Mouse (Mus musculus): ENCODE measurements around the gene Cela3a.

The Cela3a gene

DNA sequence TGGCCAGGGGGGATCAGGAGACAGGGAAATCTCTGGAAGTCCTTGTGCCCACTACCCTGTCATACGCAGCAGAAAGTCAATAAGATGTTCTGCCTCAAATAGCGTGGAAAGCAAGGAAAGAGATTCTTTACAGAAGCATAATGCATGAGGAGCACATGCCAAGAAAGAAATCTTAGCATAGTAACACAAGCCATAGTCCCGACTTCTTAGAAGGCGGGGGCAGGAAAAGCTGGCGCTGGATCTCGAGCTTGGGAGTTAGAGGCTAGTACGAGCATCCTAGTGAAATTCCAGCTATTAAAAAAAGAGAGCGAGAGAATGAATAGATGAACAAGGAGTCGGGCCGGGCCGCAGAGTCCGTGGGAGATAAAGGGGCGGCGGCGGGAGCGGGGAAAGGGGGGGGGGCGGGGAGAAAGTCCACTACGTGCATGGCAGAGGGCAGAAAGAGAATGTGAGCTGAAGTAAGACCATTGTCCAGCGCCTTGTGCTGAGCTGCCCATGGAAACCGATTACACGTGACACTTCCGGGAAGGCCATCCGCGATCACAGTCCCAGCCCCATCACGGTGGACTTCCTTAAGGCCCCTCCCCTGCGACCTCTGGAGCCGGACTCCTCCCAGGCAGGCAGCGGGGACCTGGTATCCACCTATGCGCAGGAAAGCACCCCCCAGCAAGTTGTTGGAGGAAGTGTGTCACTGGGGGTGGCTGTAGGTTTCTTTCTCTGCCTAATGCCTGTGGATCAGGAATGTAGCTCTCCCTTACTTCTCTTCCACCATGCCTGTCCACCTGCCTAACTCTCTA is 39.4 kb downstream of the Cela3a start:
- DNase-seq: no peak

DNA sequence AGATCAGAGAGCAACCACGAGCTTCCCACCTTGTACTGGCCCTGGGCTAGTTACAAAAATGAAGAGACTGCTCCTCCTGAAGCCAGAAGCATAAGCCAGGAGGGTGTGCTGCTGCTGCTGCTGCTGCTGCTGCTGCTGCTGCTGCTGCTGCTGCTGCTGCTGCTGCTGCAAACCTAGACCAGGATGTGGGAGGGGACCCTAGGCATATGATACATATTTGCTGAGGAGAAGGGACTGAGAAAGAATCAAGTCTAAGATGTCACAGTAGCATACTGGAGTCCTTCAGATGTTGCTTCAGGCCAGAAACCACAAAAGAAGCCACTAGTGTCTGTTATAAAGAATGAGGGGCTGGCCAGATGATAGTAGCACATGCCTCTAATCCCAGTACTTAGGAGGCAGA is 41.4 kb downstream of the Cela3a start:
- DNase-seq: peak; percentile 34

DNA sequence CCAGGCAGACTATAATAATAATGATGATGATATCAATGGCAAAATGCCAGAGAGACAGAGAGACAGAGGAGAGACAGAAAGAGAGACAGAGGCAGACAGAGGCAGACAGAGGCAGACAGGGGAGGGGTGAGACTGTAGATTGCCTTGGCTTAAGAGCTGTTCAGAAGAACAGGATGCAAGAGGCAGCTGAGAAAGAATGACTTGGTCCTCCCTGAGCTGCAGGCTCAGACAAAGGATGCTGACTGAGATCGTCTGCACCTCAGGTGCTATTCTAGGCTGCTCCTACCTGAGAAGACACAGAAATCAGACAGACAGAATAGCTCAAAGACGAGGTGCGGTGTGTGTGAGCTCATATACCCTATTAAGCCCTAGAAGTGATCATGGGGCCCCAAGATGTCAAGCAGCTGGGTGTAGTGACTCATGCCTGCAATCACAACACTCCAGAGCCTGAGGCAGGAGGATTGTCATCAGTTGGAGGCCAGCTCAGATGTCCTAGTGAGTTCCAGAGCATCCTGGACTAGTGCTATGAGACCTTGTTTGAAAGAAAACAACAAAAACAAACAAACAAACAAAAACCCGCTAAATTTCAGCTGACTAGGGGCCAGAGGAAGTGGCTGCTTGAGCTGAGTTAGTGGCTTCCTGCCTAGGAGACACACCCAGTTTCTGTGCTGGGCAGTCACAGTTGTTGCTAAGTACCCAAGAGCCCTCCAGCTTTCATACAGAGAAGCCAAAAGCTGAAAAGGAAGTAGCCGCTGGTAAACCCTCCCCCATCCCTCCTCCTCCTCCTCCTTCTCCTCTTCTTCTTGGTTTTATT is 42.1 kb downstream of the Cela3a start:
- peak; percentile 52 for DNase-seq

DNA sequence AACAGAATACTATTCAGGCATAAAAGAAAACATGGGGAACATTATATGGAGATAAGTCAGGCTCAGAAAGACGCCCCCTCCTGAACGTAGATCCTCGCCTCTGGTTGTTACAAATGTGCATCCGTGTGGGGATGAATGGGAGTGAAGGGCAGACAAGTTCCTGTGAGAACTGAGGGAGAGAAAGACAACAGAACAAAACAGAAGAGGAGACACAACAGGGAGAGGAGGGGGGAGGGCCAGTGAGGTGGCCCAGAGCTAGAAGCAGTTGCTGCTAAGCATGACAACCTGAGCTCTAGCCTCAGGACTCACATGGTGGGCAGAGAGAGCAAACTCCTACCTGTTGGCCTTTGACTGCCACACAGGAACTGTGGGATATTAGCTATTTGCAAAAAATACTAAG is 43.5 kb downstream of the Cela3a start:
- DNase-seq: no peak

DNA sequence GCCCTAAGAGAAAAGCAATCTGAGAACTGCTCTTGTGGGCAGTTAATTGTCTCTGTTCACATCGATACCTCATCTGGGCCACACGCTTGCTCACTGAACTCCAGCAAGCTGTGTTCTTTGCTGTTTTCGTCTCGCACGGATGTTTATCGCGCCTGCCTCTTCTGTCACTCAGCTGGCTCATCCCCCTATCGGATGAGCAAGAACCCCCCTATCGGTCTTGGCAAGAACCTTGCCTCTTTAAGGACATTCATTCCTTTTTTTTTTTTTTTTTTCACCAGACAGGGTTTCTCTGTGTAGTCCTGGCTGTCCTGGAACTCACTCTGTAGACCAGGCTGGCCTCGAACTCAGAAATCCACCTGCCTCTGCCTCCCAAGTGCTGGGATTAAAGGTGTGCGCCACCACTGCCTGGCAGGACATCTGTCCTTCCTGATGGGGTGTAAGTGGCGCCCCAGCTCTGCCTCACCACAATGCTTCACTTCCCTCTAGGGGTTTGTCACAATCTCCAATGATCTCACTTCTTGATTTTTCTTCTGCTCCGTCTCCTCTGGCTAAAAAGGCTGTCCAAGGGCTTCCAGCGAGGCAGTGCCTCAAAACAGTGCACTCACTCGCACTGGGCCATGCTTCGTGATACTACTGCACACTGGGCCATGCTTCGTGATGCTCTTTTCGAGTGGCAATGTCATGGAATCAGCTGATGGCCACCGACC is 44.1 kb downstream of the Cela3a start:
- no peak for DNase-seq

DNA sequence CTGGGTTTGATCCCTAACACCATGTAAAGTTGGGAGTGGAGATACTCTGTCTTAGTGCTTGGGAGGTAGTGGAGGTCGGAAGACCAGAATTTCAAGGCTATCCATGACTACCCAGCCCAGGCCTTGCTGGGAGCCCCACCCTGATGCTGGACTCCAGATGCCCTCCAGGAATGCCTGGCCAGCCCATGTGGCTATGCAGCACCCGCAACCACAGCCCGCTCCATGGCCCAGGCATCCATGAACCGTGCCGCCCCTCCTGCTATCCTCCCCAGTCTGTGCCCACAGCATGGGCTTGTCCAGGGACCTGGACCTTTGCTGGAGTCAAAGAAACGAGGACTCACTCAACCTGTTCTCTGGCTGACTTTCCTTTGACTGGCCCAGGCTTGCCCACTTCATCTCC is 44.8 kb downstream of the Cela3a start:
- no peak for DNase-seq

DNA sequence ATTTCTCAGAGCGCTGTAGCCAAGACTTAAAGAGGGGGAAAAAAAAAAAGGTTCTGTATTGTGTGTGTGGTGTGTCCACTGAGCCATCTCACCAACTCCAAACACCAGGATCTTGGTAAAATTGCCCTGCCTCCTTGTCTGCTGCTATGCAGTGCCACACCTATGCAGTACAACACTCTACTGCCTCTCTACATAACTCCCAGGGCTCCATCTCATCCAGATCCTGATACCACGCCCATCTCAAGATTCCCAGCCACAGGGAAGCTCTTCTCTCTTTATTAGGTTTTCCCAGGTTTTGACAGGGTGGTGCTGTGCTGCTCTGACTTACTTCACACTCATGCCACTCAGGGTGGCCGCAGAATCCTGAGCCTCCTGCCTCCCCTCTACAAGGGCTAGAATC is 48.6 kb downstream of the Cela3a start:
- DNase-seq: no peak

DNA sequence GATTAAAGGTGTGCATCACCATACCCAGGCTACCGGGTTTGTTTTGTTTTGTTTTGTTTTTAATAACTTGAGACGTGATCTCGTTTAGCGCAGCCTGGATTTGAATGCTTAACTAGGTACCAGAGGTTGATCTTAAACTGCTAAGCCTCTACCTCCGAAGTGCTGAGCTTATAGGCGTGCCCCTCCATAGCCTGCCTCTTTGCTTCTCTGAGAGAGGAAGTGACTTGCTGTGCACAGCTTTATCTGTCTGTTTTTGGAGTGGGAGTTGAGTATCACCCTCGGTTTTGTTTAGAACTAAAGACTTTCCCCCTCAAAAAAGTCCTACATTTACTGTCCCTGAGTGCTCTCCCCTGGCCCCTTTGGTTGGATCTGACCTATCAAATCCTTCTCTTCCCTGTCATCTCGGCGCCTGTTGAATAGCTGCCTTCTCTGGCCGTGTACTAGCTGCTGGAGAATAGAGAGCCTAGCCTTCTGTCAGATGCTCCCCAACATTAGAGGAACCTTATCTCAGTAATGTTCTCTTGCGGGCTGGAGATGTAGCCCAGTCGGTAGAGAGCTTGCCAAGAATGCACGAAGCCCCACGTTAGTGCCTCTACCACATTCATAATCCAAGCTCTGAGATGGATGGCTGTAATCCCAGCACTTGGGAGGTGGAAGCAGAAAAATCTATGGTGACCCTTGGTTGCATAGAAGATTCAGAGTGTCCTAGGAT is 51.1 kb downstream of the Cela3a start:
- peak; percentile 49 for DNase-seq

DNA sequence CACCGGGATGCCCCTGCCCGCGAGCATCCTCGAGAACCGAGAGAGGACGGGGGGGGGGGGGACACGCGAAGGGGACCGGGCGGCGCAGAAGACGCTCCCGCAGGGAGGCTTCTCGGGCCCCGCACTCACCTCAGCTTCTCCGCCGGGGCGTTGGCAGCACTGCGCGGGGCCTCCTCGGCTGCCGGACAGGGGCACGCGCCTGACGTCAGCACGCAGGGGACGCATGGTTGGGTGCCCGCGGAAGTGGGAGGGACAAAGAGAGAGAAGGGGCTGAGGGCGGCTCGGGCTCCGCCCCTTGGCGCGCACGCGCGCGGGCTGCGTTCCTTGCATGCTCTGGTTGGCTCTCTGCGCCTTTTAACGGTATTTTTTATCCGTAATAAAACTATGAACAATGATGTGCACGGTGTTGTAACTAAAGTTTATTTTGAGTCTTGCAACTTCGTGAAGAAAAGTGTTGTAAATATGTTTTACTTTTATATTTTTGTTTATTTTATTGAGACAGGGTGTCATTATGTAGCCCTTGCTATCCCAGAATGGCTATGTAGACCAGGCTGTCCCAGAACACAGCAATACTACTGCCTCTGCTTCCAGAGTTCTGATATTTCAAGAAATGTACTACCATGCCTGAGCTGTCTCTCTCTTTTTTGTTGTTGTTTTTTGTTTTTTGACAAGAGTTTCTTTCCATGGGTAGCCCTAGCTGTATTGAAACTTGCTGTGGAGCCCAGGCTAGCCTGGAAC is 51.9 kb downstream of the Cela3a start, which contains the start of gene Cdc42:
Gene Cdc42 (minus strand): TSS at position 204 of the 738 bp plus-strand sequence.
- DNase-seq: peak; percentile 98

DNA sequence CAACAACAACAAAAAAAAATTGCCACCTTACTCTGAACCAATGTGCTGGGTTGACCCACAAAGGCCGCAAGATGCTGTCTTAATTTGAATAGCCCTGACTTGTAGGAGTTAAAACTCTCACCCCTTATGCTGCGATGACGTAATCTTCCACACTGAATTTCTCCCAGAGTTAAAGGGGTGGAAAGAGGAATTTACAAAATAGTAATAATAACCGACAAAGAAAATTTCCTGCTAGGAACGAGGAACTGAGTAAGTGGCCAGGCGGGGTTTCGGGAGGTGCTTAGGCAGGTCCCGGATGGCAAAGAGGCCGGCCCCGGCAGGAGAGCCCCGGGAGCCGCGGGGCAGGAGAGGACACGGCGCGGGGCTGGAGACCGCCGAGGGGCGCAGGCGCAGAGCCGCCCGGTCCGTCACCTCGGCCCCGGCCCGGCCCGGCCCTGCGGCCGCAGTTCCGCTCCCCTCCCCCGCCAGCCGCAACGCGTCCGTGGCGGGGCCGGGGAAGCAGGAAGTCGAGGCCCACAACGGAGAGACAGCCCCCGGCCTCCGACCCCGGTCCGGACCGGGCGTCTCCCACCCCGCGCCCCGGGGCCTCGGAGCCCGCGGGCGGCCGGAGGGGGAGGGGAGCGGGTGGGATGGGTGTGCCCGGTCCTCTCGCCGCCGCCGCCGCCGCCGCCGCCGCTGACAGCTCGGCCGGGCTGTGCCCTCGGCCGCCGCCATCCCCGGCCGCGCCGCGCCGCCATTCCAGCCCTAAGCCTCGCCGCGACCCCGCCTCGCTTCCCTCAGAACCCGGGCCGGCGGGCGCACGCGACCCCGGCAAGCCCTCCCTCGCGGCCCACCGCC is 52.7 kb downstream of the Cela3a start:
- peak; percentile 58 for DNase-seq
